Mouse (Mus musculus): ENCODE results near the gene Aip.

DNA sequence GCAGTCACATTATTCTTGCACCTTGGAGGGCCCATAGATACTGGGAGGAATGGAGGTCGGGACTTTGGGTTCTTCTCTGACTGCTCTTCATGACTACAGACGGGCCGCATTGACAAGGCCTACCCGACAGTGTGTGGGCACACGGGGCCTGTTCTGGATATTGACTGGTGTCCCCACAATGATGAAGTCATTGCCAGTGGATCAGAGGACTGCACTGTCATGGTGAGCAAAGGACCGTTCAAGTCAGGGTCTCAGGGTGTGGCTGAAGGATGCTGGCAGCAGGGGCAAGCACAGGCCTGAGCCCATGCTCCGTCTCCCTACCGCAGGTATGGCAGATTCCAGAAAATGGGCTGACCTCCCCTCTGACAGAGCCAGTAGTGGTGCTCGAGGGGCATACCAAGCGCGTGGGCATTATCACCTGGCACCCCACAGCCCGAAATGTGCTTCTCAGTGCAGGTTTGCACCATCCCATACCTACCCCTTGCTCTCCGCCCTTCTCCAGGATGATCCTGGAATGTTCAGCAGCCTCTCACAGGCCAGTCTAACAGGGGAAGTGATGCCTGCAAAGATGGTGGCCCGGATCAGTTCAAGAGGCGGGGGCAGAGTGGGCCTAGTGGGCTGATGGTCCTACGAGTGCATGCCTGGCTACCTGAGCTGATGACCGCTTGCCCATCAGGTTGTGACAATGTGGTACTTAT lies 24.3 kb upstream of the Aip start:
- TF ChIP-seq CTCF (IDR thresholded peaks at IDR 0.05; ENCODE audit: low read depth): no peak
- no peak for TF ChIP-seq EP300 (IDR thresholded peaks at IDR 0.05; ENCODE audit: low read depth)

Data from heart, postnatal 0 days (tissue).